Mouse (Mus musculus) cerebellum, adult 8-10 months (tissue): ENCODE measurements at regions not wholly inside any gene's neighbourhood (a gene's known extent, or its start where the extent isn't known, plus 50 kb on each side); places are given as distances from the start of the nearest gene placed in this dataset.

ENCODE experiments used
- DNase-seq: peaks from one replicate; pipeline ENCODE4 v3.0.0; 2022

DNA sequence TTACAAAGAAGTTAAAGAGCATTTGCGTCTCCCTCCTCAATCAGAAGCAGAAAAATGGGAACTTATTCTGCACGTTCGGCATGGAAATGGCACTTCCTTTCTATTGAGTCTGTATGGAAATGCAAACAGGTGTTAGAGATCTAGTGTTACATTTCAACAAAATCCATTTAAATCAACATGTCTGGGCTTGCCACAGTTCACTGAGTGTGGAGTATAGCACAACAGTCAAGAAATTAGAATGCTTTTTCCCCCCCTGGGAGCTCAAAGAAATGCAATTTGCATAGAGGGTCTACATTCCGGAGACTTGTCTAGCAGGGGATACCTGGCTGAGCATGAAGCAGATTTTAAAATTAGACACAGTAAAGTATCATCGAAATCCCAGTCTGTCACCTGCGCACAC, 308.5 kb upstream of the Smarca2 start:
- DNase-seq, result no peak

DNA sequence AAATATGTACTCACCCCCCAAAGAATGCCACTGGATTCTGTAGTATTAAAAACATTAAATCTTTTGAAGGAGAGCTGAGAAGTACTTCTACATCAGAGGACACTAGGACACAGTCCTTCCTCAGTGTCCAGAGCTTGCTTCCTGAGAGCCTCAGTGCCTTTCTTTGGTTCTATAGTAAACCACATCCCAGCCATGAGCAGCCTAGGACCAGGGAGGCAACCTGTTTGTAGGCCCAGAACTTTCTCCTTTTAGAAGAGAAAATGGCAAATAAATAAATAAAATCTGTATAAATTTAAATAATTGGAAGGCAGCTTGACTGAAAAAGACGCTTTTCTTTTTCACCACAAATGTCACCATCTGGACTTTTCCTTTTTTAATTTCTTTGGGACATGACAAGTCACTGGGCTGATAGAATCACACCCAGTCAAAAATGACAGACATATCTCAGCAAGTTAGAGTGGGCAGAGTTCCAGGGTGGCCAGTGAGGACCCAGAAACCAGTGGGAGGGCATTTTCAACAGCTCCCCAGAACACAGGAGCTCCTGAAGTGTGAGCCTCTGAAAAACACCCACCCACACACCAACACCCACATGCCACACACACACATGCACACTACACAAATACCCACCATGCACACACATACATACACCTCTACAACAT, 296.2 kb upstream of the Smarca2 start:
- DNase-seq, result no peak

DNA sequence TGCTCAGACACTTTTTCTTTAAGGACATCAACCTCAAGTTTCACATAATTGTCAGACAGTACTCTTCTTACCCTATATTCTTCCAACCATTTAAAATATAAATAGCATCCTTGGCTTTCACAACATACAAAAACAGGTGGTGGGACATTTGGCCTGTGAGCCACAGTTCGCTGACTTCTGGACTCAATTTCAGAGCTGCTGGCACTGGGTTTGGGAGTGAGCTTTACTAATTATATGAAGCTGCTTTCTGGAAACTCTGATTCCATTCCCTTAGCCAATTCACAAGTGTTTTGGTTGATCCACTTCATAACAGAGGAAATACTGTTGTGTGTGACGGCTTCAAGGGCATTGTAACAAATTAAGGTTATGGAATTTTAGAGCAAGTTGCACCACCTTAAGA, 285.9 kb upstream of the Smarca2 start:
- DNase-seq, result peak; percentile 10

DNA sequence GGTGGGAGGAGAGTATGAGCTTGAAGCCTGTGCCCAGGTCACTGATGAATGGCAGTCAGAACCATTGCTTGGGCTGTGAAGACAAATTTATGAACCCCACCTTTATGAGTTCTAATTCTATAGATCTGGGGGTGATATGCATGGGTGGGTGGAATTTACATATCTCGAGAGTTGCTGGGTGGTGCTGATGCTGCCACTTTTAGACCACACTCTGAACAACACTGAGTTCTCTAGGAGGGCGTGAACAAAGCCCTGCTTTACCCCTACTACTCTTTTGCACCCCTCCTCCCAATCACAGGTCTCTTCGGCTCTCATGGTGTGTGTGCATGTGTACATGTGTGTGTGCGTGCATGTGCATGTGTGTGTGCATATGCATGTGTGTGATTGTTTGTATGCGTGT, 281.2 kb upstream of the Smarca2 start:
- DNase-seq, result no peak

DNA sequence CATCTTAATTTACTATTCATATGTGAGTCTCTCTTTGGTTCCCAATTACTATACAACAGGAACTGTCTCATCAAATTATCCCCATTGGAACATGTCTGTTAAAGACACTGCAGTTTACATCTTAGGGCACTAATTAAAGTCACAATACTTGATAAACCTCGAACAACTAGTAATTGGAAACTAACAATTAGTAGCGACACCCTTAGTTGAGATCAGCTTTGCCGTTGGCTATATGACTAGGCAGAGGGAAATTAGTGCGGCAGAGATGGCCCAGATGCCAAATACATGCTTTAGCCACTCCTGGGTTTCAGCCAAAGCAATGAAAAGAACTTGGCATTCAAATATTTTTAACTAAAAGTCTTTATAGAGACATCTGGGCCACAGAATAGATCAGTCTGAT, 265.7 kb upstream of the Smarca2 start:
- DNase-seq, result no peak

DNA sequence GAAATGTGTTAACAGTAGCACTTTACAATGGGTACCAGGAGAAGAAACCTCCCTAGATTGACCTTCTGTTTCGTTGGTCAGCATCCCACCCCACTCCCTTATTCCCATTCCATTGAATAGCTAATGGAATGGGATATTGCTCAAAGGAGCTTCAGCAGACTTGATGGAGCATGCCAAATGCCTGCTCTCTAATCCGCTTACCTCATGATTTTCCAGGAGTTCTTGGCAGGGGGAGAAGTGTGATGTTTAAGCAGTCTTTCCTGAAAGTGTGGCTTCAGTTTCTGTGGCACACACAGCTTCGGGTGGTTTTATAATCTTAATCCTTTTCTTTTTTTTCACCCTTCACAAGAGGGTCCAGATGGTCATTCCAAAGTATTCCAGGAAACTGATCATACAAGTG, 264.7 kb upstream of the Smarca2 start:
- no peak for DNase-seq

DNA sequence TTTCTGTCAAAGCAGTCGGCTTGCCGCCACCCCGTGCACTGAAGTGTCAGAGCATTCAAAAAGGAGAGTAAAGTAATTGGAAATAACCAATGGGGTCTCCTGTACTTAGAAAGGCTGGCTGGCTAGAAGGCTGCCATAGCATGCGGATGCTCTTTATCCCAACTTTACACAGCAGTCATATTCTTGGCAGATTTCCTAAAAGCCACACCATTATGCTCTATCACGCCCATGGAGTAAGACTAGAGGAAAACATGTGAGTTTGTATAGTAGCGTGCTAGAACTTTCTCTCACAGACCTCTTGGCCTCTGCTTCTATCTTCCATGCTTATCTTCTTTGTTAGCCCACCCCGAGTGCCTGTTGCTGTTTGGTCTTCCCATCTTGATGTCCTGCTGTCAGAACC, 249.8 kb upstream of the Smarca2 start:
- no peak for DNase-seq

DNA sequence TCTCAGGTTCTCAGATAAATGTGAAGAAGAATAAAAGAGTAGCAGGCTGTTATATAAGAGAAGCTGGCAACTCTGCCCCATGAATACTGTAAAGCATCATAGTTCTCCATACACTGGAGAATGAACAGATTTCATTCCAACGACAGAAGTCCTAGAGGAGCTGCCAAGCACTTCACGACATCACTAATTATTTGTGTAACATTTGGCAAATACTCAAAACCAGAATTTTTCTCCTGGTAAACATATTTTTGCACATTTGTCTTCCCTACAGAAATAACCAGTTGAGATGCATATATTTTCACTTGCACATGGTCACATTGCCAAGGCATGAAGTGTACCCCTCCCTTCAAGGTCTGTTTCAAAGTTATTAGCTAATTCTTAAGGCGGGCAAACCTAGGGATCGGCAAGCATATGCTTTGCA, 220.9 kb upstream of the Smarca2 start:
- DNase-seq, result no peak

DNA sequence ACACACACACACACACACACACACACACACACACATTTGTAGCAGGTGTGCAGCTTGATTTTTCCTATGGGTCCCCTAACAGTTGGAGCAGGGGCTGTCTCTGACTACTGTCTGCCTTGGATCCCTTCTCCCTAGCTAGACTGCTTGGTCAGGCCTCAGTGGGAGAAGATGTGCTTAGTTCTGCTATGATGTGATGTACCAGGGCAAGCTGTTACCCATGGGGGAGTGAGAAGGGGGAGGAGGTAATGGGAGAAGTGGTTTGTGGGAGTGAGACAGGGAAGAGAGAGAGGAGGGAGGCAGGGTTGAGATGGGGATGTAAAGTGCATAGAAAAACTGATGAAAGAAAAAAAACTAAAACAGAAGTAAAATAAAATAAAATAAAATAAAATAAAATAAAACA, 218.8 kb upstream of the Smarca2 start:
- DNase-seq, result no peak

DNA sequence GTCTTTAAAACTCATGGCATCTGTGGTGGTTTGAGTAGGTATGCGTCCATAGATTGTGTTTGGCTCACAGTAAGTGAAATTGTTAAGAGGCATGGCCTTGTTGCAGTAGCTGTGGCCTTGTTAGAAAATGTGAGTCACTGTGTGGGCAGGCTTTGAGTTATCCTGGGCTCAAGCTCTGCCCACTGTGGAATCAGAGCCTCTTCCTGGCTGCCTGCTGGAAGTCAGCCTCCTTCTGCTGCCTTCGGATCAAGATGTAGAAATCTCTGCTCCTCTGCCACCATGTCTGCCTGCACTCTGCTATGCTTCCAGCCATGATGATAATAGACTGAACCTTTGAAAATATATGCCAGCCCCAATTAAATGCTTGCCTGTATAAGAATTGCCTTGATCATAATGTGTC, 192.2 kb upstream of the Smarca2 start:
- no peak for DNase-seq

DNA sequence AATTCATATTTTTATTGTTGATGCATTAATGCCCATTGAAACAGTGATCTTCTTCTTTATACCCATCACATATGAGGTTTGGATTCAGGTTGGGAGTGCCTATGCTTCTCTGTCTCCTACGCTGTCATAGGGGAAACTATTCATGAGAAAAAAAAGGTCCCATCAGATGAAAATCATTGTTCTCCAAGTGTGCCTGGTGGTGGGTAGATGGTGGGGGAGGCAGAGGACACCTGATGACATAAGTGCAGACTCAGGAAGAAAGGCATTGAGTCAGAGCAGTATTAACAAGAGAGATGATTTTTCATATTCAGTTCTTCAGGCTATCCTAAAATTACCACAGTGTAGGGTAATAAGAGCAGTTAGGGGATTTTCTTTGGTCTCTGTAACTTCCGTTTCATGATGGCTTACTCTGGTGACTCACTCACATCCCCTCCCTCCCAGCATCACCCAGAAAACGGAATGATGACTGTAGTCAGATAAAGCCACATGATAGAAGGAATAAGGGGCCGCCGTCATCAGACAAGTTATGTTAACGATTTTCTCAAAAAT, 190.3 kb upstream of the Smarca2 start:
- no peak for DNase-seq

DNA sequence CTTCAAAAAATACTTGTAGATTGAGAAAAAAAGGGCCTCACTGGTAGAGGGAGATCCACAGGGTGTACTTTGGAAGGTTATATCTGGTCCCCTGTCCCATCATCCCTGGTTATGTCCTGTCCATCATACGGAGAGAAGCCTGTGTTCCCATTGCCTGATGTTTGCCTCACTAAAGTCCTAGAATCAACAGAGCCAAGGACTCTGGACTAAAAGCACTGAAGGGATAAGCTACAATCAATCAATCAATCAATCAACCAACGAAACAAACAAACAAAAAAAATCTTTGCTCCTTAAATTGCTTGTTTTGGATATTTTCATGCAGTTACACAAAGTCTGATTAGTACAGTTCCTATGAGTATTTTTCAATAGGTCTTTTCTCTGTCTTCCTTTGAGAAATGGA, 185.1 kb upstream of the Smarca2 start:
- DNase-seq, result no peak

DNA sequence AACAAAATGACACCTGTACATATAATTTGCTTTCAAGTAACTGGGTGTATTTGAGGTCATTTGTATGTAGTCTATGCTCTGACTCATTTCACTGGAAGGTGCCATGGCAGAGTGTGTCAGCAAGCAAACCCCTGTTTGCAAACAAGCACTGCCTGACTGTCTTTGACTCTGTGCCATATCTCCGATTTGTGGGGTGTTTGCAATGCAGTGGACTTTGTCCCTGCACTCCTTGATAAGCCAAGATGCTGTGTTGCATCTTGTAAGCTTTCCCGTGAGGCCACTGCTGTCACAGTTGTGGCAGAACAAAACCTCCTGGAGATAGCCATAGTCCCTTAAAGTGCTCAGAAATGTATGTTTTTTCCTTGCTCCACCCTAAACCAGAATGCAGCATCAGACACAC, 165.7 kb upstream of the Smarca2 start:
- DNase-seq, result no peak

DNA sequence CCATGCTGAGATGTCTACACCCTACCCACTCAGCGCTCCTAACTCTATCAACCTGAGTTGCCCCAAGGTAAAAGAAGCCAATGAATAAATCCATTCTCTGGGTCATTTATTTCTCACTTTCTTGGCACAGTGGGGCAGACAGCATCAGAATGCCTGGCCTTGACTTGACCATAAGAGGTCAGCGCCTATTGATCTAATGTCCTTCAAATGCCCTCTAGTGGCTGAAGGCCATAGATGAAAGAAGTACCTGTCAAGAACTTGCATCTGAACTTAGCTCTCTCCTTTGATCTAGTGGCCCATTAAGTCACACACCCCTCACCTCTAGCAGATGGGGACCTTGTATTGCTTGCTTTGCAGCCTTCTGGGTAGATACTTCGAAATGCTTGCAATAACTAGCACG, 159.5 kb upstream of the Smarca2 start:
- DNase-seq, result no peak

DNA sequence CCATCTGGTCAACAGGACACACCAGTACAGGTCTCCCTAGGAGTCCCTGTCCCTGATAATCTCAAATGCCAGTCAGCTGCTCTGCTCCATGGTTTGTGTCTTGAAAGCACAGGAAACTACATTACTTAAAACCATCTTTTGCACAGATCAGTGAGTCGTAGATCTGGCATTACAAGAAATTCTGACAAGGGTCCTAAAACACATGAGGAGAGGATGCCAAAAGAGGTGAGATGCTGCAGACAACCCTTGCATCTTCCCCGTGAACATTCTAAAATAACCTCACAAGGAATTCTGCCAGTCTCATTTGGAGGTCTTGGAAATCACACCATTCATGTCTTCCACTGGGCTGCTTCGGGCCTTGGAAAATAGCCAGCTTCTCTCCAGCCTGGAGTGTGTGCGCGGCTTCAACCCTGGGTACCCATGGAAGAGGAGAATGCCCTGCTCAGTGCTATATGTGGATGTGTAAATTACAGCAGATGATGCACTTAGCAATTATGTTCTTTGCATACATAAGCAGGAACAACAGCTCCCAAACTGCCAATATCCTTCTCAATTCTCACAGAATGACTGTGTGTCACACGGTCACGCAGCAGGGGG, 157.3 kb upstream of the Smarca2 start:
- peak; percentile 8 for DNase-seq

DNA sequence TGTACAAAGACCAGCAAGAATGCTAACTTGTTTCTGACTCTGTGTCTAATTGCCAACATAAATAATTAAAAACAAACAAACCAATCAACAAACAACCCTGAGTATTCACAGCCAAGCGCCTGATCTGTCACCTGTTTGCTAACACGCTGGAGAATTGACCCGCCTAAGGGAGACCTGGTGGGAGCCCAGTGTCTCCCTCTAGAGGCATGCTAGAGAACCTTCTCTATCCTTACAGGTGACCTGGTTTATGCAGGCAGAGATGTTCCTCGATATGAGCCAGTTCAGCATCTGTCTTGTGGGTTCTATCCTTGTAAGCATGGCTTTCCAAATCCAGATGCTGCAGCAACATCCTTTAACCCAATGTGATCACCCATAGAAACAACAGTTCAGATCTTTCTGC, 143.1 kb upstream of the Smarca2 start:
- DNase-seq, result no peak

DNA sequence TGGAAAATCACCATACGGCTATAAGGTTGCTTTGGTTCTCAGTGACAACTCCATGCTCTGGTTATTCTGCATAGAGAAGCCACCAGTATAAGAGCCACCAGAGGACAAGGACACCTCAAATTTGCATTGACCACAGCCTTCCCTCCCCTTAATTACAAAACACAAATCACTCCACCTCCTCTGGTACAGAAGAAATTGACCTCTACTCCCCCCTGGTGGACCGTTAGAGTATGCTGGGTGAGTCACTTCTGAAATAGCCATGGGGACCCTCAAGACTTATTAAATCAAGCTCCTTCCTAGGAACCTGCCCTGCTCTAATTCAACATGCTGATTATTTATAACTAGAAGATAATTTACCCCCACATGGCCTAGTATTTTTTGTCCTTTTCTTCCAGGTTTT, 139.6 kb upstream of the Smarca2 start:
- DNase-seq, result peak; percentile 8

DNA sequence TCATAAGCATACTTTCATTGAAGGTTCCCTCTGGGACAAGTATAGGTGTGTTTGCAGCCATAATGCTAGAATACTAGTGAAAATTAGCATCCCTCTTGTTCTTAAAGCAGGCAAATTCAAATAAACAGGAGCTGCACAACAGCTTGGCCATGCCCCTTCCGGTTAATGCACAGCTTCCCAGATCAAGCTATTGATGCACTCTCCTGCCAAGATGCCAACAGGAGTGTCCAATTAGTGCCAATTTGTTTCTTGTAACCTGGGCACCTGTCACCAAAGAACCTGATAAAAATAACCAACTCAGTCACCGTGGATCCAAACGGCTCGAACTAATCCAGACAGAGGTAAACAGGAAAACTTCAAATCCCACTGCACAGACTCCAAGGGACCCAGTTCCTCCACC, 138.6 kb upstream of the Smarca2 start:
- no peak for DNase-seq

DNA sequence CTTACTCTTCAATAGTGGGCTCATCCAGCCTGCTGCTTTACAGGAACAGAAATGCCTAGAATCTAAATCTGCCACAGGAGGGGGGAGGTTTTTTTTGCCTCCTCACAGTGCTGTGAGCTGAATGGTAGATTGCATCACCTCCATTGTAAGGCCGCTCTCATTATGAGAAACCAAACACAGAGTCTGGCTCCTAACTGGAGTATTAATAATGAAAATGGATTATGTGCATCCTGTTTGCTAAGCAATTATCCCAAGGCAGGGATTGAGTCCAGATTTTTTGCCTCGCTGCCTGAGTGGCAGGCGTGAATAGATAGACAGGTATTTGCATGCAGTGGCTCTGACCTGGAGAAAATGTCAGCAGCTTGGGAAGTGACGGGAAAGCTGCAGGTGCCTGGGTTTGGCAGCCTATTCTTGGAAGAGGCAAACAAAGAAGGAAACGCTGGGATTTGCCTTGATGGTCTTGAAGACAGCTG, 137.6 kb upstream of the Smarca2 start:
- no peak for DNase-seq

DNA sequence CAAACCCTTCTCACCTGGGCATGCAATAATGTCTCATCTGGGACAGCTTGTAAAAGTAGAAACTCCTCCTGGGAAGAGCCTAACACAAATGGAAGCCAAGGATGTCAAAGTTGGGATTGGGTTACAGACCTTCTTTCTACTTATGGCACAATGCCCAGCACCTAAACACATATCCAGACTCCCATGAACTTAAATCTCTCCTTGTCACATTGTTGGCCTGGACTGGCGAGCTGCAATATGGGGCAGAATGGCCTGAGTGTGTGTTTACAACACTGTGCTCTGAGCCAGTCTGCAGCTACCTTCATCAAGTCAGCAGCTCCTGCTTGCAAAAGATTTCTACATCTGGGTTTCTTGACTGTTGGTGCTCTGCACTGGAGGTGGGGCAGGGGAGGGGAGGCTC, 132.2 kb upstream of the Smarca2 start:
- no peak for DNase-seq

DNA sequence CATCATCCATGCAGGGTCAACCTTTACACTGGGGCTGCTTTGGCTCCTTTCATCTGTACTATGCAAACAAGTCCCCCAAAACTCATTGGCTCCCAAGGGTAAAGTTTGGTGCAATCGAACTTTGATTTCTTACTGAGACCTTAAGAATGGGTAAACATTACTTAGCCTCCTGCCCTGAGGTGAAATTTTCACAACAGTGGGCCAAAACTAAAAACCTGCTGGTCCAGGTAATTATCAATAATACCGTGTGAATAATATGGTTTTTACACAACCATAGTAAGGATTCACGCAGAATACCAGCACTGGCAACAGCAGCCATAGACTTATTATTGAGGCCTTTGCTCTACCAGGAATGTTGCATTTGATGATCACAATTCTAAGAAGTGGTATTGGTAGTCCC, 131.6 kb upstream of the Smarca2 start:
- DNase-seq, result no peak

DNA sequence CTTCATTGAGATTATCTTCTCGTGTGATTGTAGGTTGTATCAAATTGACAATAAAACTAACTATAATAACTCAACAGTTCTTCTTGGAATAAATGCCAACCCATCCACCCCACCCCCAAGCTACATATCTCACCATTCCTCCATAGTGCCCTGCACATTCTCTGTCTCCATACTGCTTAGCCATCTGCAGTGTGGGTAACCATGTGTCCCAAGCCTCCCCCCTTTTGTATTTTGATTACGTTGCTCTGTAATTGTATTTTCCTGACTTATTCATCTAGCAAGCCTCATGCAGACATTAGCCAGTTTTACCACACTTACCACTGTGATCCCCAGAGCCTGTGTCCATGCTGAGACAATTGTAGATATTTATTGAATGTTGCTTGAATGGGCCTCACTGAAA, 129.7 kb upstream of the Smarca2 start:
- no peak for DNase-seq

DNA sequence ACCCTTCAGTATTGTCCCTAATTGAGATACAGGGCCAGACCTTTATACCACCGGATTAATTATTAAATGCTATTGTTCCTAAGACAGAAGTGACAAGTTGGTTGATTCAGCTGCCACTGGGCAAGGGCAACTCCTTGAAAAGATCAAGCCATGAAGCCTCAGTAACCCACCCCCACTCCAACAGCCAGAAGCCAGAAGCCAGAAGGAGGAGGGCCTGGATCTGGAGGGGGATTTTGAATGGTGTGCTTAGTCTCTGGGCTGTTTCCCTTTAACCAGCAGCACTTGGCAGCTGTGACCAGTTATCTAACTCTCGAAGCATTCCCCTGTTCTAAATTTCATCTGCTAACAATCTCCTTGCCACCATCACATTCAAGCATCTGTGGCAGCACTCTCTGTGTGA, 129.1 kb upstream of the Smarca2 start:
- no peak for DNase-seq

DNA sequence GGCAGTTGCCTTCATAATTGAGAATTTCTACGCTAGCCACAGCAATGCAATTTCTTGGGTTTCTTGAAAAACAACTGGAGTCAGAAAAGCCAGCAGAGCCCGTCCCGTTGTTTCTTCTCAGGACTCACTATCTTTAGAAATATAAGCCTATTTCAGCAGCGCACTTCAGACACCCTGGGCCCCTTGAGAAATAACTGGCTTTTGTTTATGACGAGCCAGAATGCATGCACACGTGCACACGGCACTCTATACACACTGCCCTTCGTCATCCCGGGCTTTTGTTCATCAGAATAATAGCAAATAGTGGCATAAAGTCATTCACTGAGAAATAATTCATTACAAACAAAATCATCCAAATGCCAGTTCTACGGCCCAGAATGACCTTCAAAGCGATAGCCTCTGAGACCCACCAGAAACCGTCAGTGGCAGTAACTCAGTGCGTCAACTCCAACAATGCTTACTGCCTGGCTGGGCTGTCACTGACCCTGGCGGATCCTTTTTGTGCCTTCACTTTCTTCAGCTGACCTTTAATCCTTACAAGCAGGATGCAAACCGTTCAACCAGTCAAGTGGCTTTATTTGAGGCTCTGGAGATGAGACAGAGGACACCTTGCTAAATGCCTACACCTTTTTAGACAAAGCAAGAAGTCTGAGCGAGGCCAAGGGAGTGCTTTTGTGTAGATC, 126.7 kb upstream of the Smarca2 start:
- DNase-seq, result no peak
